In genomic region chr6:120197964-120198363, GRCm38 (mm10) we compare ENCODE assay signal across 9 mouse cellular contexts.
DNase-seq lines count a peak whose midpoint lies in the region; ATAC-seq and TF ChIP-seq lines count a peak whose summit lies in the region.
"Had no signal": no experiment of that assay in that cellular context is flagged by ENCODE, and none has a peak within 500 bp of the region (broad histone marks: within the 10 kb centered on the region; RNA-seq: fewer than 3 reads in every experiment).

No protein-coding gene starts in this region.

- H3K9me3 ChIP-seq in midbrain, embryonic 11.5 days (ENCODE audit: control insufficient read depth, low read length): no peaks in the 10 kb centered on the region
- H3K9me3 ChIP-seq in midbrain, embryonic 16.5 days (replicated peaks; ENCODE audit: control insufficient read depth, low read length, poor library complexity, severe bottlenecking): no peaks in the 10 kb centered on the region
- H3K9me3 ChIP-seq in hindbrain, postnatal 0 days (ENCODE audit: low read length): no peaks in the 10 kb centered on the region
- H3K9me3 ChIP-seq in limb, embryonic 13.5 days: no peaks in the 10 kb centered on the region
- H3K9me3 ChIP-seq: embryonic facial prominence, embryonic 15.5 days had no signal

- peak; percentile 95 for TF ChIP-seq CTCF in hindbrain, postnatal 0 days (IDR thresholded peaks at IDR 0.05; ENCODE audit: low read depth)

- no peak for ATAC-seq in midbrain, embryonic 11.5 days (ENCODE audit: low FRiP score)
- ATAC-seq in midbrain, embryonic 16.5 days: no peak
- ATAC-seq in hindbrain, postnatal 0 days: peak; percentile 46; the same call in 1 of the 2 replicates
- no peak; the same call in 1 of the 2 replicates for ATAC-seq in limb, embryonic 13.5 days (ENCODE audit: low FRiP score, low read depth)

- no peak overlapping the region for H3K27ac ChIP-seq in midbrain, embryonic 11.5 days (ENCODE audit: low read depth, low read length)
- no peak overlapping the region for H3K27ac ChIP-seq in midbrain, embryonic 16.5 days (ENCODE audit: low read length)
- no peak overlapping the region for H3K27ac ChIP-seq in hindbrain, postnatal 0 days
- H3K27ac ChIP-seq in limb, embryonic 13.5 days: no peak overlapping the region
- H3K27ac ChIP-seq: embryonic facial prominence, embryonic 15.5 days had no signal

- DNase-seq in midbrain, embryonic 11.5 days (ENCODE audit: low spot score, missing footprints): peak; percentile 98
- DNase-seq in cerebellum, adult 11-12 months: peak; percentile 47
- DNase-seq in forelimb bud, embryonic 11.5 days (ENCODE audit: low read depth, low spot score): peak; percentile 75
- peak; percentile 73 for DNase-seq in hindbrain, postnatal 0 days (ENCODE audit: low spot score)
- DNase-seq in natural killer cell, adult 2 months (ENCODE audit: low spot score in 2 of 2): peak; percentile 77 to 81
- peak; percentile 87 for DNase-seq in testis, postnatal 10 days (ENCODE audit: low spot score)

- H3K4me3 ChIP-seq in midbrain, embryonic 11.5 days (ENCODE audit: low read depth, low read length): no peak overlapping the region
- no peak overlapping the region for H3K4me3 ChIP-seq in midbrain, embryonic 16.5 days (ENCODE audit: low read depth, low read length)
- H3K4me3 ChIP-seq in hindbrain, postnatal 0 days (ENCODE audit: low read length): no peak overlapping the region
- no peak overlapping the region for H3K4me3 ChIP-seq in limb, embryonic 13.5 days
- H3K4me3 ChIP-seq: embryonic facial prominence, embryonic 15.5 days had no signal

- no peak overlapping the region for H3K4me2 ChIP-seq in midbrain, embryonic 11.5 days
- no peak overlapping the region for H3K4me2 ChIP-seq in midbrain, embryonic 16.5 days (ENCODE audit: low read length)
- no peak overlapping the region for H3K4me2 ChIP-seq in hindbrain, postnatal 0 days (ENCODE audit: low read depth, low read length)
- H3K4me2 ChIP-seq in limb, embryonic 13.5 days (replicated peaks): 0 out of 2 replicates have a peak overlapping the region, but pooled peaks have one; percentile 16
- H3K4me2 ChIP-seq: embryonic facial prominence, embryonic 15.5 days had no signal

- H3K27me3 ChIP-seq in midbrain, embryonic 11.5 days (ENCODE audit: control insufficient read depth, insufficient read depth, low read length): no peaks in the 10 kb centered on the region
- H3K27me3 ChIP-seq in midbrain, embryonic 16.5 days (ENCODE audit: control insufficient read depth, insufficient read depth, low read depth, low read length): peaks cover 4% of the 10 kb centered on the region; the same call in 1 of the 2 replicates
- no peaks in the 10 kb centered on the region for H3K27me3 ChIP-seq in hindbrain, postnatal 0 days (ENCODE audit: insufficient read depth, low read length)
- peaks cover 7% of the 10 kb centered on the region; the same call in 1 of the 2 replicates for H3K27me3 ChIP-seq in limb, embryonic 13.5 days
- H3K27me3 ChIP-seq: embryonic facial prominence, embryonic 15.5 days had no signal

- no peaks in the 10 kb centered on the region for H3K36me3 ChIP-seq in midbrain, embryonic 11.5 days (ENCODE audit: control insufficient read depth, insufficient read depth, low read length)
- H3K36me3 ChIP-seq in midbrain, embryonic 16.5 days (ENCODE audit: control insufficient read depth, insufficient read depth, low read length): no peaks in the 10 kb centered on the region
- H3K36me3 ChIP-seq in hindbrain, postnatal 0 days (ENCODE audit: insufficient read depth, low read length): no peaks in the 10 kb centered on the region
- H3K36me3 ChIP-seq in limb, embryonic 13.5 days: no peaks in the 10 kb centered on the region
- H3K36me3 ChIP-seq: embryonic facial prominence, embryonic 15.5 days had no signal

- H3K4me1 ChIP-seq in midbrain, embryonic 11.5 days (ENCODE audit: control insufficient read depth, insufficient read depth, low read length): peaks cover 10% of the 10 kb centered on the region
- no peaks in the 10 kb centered on the region for H3K4me1 ChIP-seq in midbrain, embryonic 16.5 days (ENCODE audit: control insufficient read depth, insufficient read depth, low read length)
- no peaks in the 10 kb centered on the region for H3K4me1 ChIP-seq in hindbrain, postnatal 0 days (ENCODE audit: insufficient read depth, low read length)
- peaks cover 15% of the 10 kb centered on the region; the same call in 1 of the 2 replicates for H3K4me1 ChIP-seq in limb, embryonic 13.5 days

- no peak overlapping the region for H3K9ac ChIP-seq in midbrain, embryonic 11.5 days (ENCODE audit: low read length)
- no peak overlapping the region for H3K9ac ChIP-seq in midbrain, embryonic 16.5 days (ENCODE audit: low read depth, low read length)
- no peak overlapping the region for H3K9ac ChIP-seq in hindbrain, postnatal 0 days (replicated peaks; ENCODE audit: low read length)
- H3K9ac ChIP-seq in limb, embryonic 13.5 days: no peak overlapping the region
- H3K9ac ChIP-seq: embryonic facial prominence, embryonic 15.5 days had no signal

- WGBS in midbrain, embryonic 11.5 days: 35% methylated on average over 9 of the region's 9 CpGs
- WGBS in midbrain, embryonic 16.5 days: 35% methylated on average over 9 of the region's 9 CpGs
- 36% methylated on average over 9 of the region's 9 CpGs for WGBS in hindbrain, postnatal 0 days
- WGBS in limb, embryonic 13.5 days: 29% methylated on average over 9 of the region's 9 CpGs

Comparison
In these comparisons a context has a peak if more than half of its experiments do, and no peak if none do; other contexts are left out.
1. DNase-seq: peak in every context shown above with its lines; median percentile 98 in midbrain, embryonic 11.5 days; 87 in testis, postnatal 10 days; 79 in natural killer cell, adult 2 months; 75 in forelimb bud, embryonic 11.5 days; 73 in hindbrain, postnatal 0 days; 47 in cerebellum, adult 11-12 months.